Mouse (Mus musculus): ENCODE data around the gene Prkch. TPM values are rescaled to one million over a fixed set of nuclear protein-coding genes. Genes with fewer than 3 reads are reported as not detected.

Prkch gene
- polyA plus RNA-seq, 1 experiment from 2014 or later, result 9.0 TPM

DNA sequence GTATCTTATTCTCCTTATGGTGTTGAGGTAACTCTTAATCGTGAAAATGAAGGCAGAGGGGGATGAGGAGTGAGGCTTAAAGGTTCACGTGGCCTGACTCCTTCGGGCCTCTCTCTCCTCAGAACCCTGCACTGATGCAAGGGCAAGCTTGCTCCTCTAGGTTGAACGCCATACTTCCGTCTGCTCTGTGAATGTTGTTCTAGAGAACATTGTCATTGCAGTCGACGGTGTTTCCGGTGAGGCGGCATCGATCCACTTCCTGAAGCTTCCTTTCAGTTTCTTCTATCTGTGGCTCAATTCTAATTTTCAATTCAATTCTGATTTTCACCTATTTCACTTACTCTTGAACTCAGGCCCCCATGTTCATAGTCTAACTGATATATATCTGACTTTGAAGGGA is 139.3 kb downstream of the Prkch start:
- WGBS, result 91% methylated on average over 10 of the region's 10 CpGs
- no peak overlapping the region for H3K9ac ChIP-seq
- no peaks in the 10 kb centered on the region for H3K27me3 ChIP-seq
- H3K27ac ChIP-seq, result no peak overlapping the region
- H3K9me3 ChIP-seq, result peaks cover 13% of the 10 kb centered on the region; the same call in 1 of the 2 replicates
- H3K36me3 ChIP-seq, result no peaks in the 10 kb centered on the region
- no peak overlapping the region for H3K4me2 ChIP-seq (replicated peaks)
- H3K4me1 ChIP-seq, result no peaks in the 10 kb centered on the region
- no peak overlapping the region for H3K4me3 ChIP-seq
- ATAC-seq (ENCODE audit: low FRiP score, low read depth), result no peak

DNA sequence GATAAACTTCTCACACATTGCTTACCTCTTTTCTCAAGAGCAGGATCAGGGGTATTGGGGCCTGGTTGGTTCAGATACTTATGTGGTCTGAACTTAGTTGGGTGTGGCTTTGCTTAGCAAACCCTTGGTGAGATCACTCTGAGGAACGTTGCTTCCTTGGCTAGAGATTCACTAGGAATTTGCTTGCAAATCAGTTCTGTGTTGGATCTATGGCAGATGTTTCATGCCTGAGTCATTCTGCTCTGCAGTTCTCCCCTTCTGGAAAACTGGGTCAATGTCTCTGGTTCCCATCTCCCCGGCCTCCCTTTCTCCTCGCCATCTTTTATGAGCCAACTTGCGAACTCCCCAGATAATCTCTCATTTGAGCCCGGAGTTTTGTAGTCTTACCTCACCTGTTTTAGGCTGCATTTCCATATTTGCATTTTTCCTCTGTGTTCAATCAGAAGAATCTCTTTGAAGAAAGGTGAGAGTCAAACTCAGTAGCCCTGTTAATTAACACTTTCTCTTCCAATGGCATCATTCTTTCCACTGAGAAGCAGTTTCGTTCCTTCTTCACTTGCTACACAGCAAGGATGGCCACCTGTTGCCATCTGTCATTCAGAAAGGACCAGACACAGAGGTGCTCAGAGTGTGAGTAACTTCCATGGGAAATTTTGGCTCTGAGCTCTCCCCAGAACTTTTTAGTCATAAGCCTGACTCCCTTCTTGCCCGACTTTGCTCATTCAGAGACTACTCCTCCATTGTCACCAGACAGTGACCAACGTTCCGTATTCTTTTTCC is 141.4 kb downstream of the Prkch start:
- no peak overlapping the region for H3K9ac ChIP-seq
- no peak for ATAC-seq (ENCODE audit: low FRiP score, low read depth)
- no peak overlapping the region for H3K27ac ChIP-seq
- H3K27me3 ChIP-seq, result no peaks in the 10 kb centered on the region
- no peaks in the 10 kb centered on the region for H3K36me3 ChIP-seq
- no peak overlapping the region for H3K4me2 ChIP-seq (replicated peaks)
- WGBS, result 83% methylated on average over 9 of the region's 9 CpGs
- no peak overlapping the region for H3K4me3 ChIP-seq
- H3K9me3 ChIP-seq, result peaks cover 13% of the 10 kb centered on the region; the same call in 1 of the 2 replicates
- H3K4me1 ChIP-seq, result no peaks in the 10 kb centered on the region

DNA sequence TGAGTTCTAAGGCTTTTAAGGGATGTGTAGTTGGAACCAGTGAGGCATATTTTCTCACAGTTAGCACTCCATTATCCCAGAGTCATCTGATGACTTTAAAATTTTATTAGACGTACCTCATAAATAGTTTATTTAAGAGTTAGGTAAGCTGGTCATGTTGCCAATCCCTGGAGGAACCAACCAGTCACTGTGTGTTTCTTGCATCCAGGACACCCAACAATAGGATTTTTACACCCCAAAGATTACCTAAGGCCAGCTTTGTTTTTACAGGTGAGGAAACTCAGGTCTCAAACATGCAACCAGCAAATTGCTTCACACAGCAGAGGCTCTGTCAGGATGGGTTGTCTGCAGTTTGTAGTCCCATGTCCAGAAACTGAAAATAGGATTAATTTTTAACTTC is 142.4 kb downstream of the Prkch start:
- H3K36me3 ChIP-seq, result no peaks in the 10 kb centered on the region
- H3K9ac ChIP-seq, result no peak overlapping the region
- WGBS, result 64% methylated on average over 1 of the region's 1 CpGs
- no peak overlapping the region for H3K27ac ChIP-seq
- H3K4me2 ChIP-seq (replicated peaks), result no peak overlapping the region
- no peaks in the 10 kb centered on the region for H3K4me1 ChIP-seq
- H3K4me3 ChIP-seq, result no peak overlapping the region
- ATAC-seq (ENCODE audit: low FRiP score, low read depth), result no peak
- no peaks in the 10 kb centered on the region for H3K27me3 ChIP-seq
- H3K9me3 ChIP-seq, result peaks cover 13% of the 10 kb centered on the region; the same call in 1 of the 2 replicates

DNA sequence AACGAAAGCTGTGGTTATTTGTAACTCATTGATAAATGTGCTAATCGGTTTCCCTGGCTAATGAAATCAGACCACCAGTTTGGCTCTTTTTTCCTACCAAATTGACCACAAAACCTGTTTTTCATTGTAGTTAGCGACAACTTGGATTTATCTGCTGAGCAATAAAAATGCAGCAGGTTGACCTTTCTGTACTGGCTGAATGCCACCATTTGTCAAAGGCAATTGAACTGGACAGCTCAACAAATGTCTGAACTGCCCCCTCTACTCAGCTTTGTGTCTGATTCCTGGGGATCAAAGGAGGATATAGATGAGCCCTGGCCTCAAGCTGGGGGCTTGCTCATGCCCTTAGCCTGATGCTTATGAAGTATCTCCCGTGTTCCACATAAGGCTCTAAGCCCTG is 146.0 kb downstream of the Prkch start:
- Histone ChIP-seq H3K27ac (no peak overlapping the region), H3K9me3 (no peaks in the 10 kb centered on the region), H3K27me3 (no peaks in the 10 kb centered on the region), H3K9ac (no peak overlapping the region), H3K4me3 (no peak overlapping the region), H3K36me3 (no peaks in the 10 kb centered on the region), H3K4me2 (replicated peaks) (no peak overlapping the region), H3K4me1 (peaks cover 11% of the 10 kb centered on the region; the same call in 1 of the 2 replicates)
- ATAC-seq (ENCODE audit: low FRiP score, low read depth), result no peak
- 11% methylated on average over 4 of the region's 4 CpGs for WGBS

DNA sequence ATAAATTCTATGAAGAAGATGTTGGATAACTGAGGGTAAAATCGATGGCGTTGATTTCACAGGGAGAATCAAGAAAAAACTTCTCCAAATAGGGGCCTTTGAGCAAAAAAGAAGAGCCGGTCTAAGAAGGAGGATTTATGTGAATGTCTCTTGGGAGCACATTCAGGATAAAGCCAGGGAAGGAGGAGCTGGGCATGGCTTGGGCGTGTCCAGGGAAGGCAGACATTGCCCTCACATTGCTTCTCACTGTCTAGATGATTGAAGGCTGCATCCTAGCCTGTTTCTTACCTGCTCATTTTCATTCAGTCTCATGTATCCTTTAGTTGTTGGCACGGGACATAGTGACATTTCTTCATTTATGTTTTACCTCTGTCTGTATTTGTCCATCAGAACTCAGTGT is 146.5 kb downstream of the Prkch start:
- 74% methylated on average over 5 of the region's 5 CpGs for WGBS

DNA sequence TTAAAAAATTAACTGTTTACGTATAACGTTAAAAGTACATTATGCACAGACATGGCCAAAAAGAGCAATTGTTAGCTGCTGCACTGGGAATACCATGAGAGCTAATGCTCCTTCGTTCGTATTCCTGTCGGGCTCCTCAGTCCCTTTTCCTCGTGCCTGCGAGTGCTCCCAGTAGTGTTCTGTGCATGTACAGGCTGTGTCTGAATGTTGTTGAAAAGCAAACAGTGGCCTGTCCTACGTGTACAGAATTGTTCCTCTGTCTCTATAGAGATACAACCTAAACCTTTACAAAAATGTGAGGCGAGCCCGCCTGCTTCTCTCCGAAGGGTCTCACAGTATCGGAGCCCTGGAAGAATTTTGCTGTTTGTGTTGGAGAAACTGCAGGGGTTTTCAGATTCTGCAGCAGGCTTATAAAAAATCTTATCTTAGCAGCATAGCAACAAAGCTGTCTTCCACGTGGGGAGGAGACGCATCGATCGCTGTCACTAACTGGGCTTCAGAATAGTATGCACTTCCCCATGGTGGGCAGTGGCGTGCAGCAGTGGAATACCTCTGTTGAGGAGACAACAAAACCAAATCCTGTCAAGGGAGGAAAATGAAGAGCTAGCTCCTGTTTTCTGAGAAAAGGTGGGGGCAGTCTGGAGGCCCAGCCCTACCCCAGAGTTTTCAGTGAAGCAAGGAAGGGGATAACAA is 147.4 kb downstream of the Prkch start:
- no peaks in the 10 kb centered on the region for H3K36me3 ChIP-seq
- 73% methylated on average over 17 of the region's 17 CpGs for WGBS
- ATAC-seq (ENCODE audit: low FRiP score, low read depth), result no peak
- H3K27me3 ChIP-seq, result no peaks in the 10 kb centered on the region
- H3K27ac ChIP-seq, result no peak overlapping the region; the same call in 1 of the 2 replicates
- H3K4me3 ChIP-seq, result no peak overlapping the region
- peaks cover 11% of the 10 kb centered on the region; the same call in 1 of the 2 replicates for H3K4me1 ChIP-seq
- H3K4me2 ChIP-seq (replicated peaks), result no peak overlapping the region
- H3K9ac ChIP-seq, result no peak overlapping the region
- no peaks in the 10 kb centered on the region for H3K9me3 ChIP-seq

More for the DNA sequence above, 146.5 kb downstream of the Prkch start:
- peaks cover 11% of the 10 kb centered on the region; the same call in 1 of the 2 replicates for H3K4me1 ChIP-seq
- H3K9ac ChIP-seq, result no peak overlapping the region
- H3K27me3 ChIP-seq, result no peaks in the 10 kb centered on the region
- no peak overlapping the region for H3K27ac ChIP-seq
- H3K4me3 ChIP-seq, result no peak overlapping the region
- no peak for ATAC-seq (ENCODE audit: low FRiP score, low read depth)
- no peak overlapping the region for H3K4me2 ChIP-seq (replicated peaks)
- H3K9me3 ChIP-seq, result no peaks in the 10 kb centered on the region
- H3K36me3 ChIP-seq, result no peaks in the 10 kb centered on the region

DNA sequence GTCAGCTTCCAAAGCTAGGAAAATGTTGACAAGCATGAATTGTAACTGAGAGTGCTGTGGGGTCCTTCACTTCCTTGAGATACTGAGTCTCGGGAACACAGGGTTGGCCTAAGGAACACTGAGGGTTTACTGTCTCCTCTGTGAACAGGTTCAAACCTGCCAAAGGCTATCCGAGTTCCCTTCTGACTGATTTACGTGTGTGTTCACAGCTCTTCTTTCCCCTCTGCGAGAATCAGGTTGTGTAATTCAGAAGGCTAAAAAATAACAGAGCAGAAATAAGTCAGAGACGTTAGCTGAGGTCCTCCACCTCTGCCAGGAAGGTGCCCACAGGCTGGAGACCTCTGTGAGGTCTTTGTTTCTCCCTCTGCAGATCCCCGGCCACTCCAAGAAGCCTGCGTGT is 148.3 kb downstream of the Prkch start:
- Histone ChIP-seq H3K4me2 (replicated peaks) (no peak overlapping the region), H3K36me3 (no peaks in the 10 kb centered on the region), H3K27me3 (no peaks in the 10 kb centered on the region), H3K4me3 (no peak overlapping the region), H3K4me1 (peaks cover 11% of the 10 kb centered on the region; the same call in 1 of the 2 replicates), H3K9me3 (no peaks in the 10 kb centered on the region), H3K9ac (no peak overlapping the region), H3K27ac (no peak overlapping the region)
- 46% methylated on average over 7 of the region's 7 CpGs for WGBS
- no peak for ATAC-seq (ENCODE audit: low FRiP score, low read depth)

DNA sequence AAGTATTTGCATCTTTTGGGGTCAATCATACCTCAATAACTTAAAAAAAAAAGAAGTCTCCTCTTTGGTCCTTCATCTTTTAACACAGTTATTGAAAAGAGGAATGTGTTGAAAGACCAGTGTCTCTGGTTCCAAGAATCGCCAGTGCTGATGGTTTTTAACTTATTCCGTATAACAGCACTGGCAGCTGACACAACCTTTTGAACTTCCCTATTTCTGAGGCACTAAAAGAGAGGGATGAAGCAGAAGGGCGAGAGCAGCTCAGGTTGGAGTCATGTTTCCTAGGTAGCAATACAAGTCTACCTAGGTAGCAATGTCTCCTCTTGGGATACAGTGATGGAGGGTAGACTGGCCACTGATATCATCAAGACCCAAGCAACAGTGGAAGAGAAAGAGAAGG is 152.3 kb downstream of the Prkch start:
- H3K36me3 ChIP-seq, result no peaks in the 10 kb centered on the region
- WGBS, result 81% methylated on average over 3 of the region's 3 CpGs
- no peaks in the 10 kb centered on the region for H3K27me3 ChIP-seq
- no peak overlapping the region for H3K4me2 ChIP-seq (replicated peaks)
- no peaks in the 10 kb centered on the region for H3K9me3 ChIP-seq
- ATAC-seq (ENCODE audit: low FRiP score, low read depth), result no peak
- no peak overlapping the region for H3K4me3 ChIP-seq
- no peak overlapping the region for H3K27ac ChIP-seq
- no peak overlapping the region for H3K9ac ChIP-seq
- peaks cover 23% of the 10 kb centered on the region for H3K4me1 ChIP-seq

DNA sequence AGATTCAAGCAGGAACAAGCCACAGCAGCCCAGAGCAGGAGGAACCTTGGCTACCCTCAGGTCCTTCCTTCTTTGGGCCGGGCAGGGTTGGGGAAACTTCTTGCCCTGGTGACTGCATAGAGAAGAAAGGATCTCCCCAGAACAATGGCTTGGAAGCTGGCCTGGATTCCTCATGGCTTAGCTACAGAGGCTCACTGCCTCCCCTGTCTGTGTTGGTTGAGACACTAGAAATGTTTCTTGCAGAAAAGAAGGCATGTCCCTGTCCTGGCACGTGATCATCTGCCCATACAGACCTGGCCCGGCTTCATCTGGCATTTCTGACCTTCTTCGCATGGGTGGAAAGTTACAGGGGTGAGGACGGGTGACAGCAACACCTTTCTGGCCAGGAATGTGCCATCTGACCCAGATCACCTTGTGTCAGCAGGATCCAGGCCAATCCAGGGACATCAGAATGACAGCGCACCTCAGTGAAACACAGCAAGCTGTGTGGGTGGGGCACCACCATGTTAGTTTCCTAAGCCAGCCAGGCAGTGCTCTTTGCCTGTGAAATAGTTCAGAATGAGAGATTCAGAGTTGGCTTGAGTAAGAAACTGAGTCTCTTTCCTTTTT is 155.1 kb downstream of the Prkch start:
- no peak for ATAC-seq (ENCODE audit: low FRiP score, low read depth)

DNA sequence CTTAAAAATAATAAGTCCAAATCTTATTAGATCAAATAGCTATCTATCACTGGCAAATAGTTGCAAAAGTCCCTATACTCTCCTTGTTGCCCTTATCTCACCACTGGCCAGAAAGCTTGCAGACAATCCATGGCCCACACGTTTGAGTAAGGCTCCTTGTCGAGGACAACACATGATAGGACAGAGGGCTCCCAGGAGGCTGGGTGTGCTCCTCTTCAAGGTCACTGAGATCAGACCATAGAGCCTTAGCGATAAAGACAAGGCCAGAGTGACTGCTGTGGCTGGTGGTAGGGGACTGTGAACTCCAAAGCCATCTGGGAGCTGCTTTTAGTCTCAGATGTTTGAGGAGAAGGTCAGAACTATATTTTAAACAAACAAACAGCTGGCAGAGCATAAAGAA is 158.0 kb downstream of the Prkch start:
- Histone ChIP-seq H3K4me3 (no peak overlapping the region), H3K36me3 (no peaks in the 10 kb centered on the region), H3K4me1 (peaks cover 12% of the 10 kb centered on the region; the same call in 1 of the 2 replicates), H3K27me3 (no peaks in the 10 kb centered on the region), H3K27ac (no peak overlapping the region), H3K4me2 (replicated peaks) (no peak overlapping the region), H3K9ac (no peak overlapping the region), H3K9me3 (no peaks in the 10 kb centered on the region)
- 74% methylated on average over 3 of the region's 3 CpGs for WGBS
- ATAC-seq (ENCODE audit: low FRiP score, low read depth), result no peak

More for the DNA sequence above, 155.1 kb downstream of the Prkch start:
- Histone ChIP-seq H3K36me3 (no peaks in the 10 kb centered on the region), H3K4me3 (no peak overlapping the region), H3K4me2 (replicated peaks) (no peak overlapping the region), H3K9me3 (no peaks in the 10 kb centered on the region), H3K27me3 (no peaks in the 10 kb centered on the region), H3K4me1 (peaks cover 12% of the 10 kb centered on the region; the same call in 1 of the 2 replicates), H3K27ac (no peak overlapping the region), H3K9ac (no peak overlapping the region)
- 88% methylated on average over 6 of the region's 6 CpGs for WGBS

DNA sequence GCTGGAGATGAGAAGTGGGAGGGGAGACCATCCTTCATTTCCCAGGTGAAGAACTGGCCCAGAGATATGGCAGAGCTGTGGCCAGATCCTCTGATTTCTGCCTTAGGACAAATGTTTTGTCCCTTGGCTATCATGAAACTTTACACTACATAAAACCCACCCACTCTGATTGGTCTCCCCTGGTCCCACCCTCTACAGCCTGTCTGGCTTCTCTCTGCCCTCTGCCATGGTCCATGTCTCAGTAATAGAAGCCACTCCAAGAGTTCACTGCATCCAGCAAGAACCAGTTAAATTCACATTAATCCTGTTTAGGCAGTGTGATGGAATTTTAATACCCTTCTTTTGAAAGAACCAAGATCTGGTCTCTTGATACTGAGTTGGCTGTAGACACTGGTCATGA is 158.5 kb downstream of the Prkch start:
- Histone ChIP-seq H3K36me3 (no peaks in the 10 kb centered on the region), H3K27me3 (no peaks in the 10 kb centered on the region), H3K9me3 (no peaks in the 10 kb centered on the region), H3K9ac (no peak overlapping the region), H3K4me1 (peaks cover 12% of the 10 kb centered on the region; the same call in 1 of the 2 replicates), H3K27ac (no peak overlapping the region), H3K4me3 (no peak overlapping the region), H3K4me2 (replicated peaks) (no peak overlapping the region)
- ATAC-seq (ENCODE audit: low FRiP score, low read depth), result 0 out of 2 replicates have a peak, but pooled peaks have one; percentile 24

DNA sequence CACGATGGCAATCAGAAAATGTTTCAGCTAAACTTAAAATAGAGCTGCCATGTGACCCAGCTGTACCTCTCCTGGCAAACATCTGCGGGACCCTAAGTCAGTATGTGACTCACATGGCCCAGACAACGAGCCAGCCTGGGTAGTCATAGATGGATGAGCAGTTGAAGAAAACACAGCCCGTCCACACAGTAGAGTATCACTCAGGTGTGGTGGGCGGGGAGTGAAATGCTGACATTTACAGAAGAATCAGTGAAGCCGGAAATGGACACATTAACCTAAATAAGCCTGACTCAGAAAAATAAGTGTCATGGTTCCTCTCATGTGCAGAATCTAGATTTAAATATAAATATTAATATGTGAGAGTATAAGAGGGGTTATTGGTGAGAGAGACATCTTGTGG is 161.5 kb downstream of the Prkch start:
- WGBS, result 87% methylated on average over 6 of the region's 6 CpGs
- ATAC-seq (ENCODE audit: low FRiP score, low read depth), result no peak
- H3K4me2 ChIP-seq (replicated peaks), result no peak overlapping the region
- H3K27me3 ChIP-seq, result no peaks in the 10 kb centered on the region
- no peak overlapping the region for H3K27ac ChIP-seq
- no peaks in the 10 kb centered on the region for H3K9me3 ChIP-seq
- H3K9ac ChIP-seq, result no peak overlapping the region
- H3K36me3 ChIP-seq, result no peaks in the 10 kb centered on the region
- no peak overlapping the region for H3K4me3 ChIP-seq
- peaks cover 24% of the 10 kb centered on the region; the same call in 1 of the 2 replicates for H3K4me1 ChIP-seq
